Mouse (Mus musculus): ENCODE data around the gene Bnipl.

The Bnipl gene

GRCm38 (mm10) chr3:95277149-95277551 is 26.2 kb upstream of the Bnipl start:
- no peak for DNase-seq

GRCm38 (mm10) chr3:95276428-95276934 is 25.5 kb upstream of the Bnipl start:
- DNase-seq, result no peak

DNA sequence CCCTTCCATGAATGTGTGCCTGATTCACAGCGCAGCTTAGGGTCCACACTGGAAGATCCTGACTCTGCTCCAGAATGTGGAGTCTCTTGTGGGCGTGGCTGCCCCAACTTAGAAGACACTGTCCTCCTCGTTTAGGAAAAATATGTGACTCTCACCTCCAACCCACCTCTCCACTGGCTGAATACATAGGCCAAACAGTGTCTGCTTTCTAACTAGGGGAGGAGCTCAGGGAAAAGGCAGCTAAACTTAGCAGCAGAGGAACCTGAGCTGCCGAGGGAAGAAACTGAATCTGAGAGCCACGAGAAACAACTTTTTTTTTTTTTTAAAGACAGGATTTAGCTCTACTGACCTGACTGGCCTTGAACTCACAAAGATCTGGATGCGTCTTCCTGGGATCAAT is 24.2 kb upstream of the Bnipl start:
- no peak for DNase-seq

DNA sequence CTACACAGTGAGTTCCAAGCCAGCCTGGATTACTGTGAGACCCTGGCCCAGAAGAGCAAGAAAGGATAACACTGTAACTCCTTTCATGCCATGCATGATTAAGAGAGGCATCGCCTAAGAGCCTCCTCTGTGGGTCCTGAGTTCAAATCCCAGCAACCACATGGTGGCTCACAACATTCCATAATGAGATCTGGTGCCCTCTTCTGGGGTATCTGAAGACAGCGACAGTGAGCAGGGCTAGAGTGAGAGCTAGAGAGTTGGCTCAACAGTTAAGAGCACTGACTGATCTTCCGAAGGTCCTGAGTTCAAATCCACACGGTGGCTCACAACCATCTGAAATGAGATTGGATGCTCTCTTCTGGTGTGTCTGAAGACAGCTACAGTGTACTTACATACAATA is 23.5 kb upstream of the Bnipl start:
- no peak for DNase-seq

DNA sequence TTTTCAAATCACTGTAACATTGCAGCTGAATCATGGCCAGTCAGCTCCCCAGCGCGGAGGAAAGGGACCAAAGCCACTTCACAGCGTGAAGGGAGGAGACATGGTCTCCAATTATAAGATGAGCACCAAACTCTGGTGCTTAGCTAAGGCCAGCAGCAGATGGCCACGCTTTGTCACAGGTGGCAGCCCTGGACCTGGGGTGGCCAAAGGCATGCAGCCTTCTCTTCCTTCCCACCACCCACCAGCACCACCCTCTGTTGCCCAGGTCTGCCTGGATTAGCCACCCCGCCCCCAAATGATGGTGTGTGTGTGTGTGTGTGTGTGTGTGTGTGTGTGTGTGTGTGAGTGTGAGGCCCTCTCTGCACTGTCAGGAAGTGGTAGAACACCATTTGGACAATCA is 22.5 kb upstream of the Bnipl start:
- DNase-seq, result peak; percentile 91 to 97

DNA sequence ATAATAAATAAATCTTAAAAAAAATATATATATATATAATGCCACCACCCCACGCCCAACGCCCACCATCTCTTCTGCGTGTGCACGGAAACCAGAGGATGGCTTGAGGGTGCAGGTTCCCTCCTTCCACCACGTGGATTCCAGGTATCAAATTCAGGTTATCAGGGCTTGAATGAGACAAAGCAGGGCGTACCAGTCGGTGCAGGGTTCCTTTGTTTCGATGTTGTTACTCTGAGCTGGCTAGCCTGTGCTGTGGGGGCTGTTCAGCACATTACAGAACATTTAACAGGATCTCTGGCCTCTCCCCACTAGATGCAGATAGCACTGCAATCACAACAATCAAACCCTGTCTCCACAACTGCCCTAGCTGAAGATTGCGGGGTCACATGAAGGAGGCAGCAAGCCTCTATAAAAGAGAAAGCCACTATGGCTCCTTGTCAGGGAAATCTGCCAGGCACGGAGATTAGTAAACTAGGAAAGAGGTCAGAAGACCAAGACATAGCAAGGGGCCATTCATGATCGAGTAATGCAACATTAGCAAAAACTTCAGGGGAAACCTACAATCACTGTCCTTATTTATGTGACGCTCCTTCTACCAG is 19.9 kb upstream of the Bnipl start:
- DNase-seq, result no peak

- DNase-seq, result no peak
These were observed 18.8 kb upstream of the Bnipl start for GRCm38 (mm10) chr3:95269789-95270188.

DNA sequence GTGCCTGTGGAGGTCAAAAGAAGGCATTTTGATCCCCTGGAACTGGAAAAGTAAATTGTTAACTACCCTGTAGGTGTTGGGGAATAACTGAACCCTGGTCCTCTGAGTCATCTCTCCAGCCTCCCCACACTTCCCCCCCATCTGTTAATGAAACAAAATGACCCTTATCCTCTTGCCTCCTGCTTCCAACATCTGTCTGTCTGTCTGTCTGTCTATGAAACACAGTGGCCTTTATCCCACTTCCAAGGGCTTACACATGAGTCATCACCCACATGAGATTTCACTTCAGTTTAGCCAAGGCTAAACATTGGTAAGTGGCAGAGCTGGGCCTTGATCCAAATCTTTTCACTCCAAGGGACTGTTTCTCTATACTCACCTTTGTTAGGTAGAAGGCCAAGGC is 16.9 kb upstream of the Bnipl start:
- DNase-seq, result no peak

GRCm38 (mm10) chr3:95266052-95266451 is 15.1 kb upstream of the Bnipl start:
- DNase-seq, result no peak

- no peak for DNase-seq
These were observed 13.7 kb upstream of the Bnipl start for GRCm38 (mm10) chr3:95264724-95265123.

DNA sequence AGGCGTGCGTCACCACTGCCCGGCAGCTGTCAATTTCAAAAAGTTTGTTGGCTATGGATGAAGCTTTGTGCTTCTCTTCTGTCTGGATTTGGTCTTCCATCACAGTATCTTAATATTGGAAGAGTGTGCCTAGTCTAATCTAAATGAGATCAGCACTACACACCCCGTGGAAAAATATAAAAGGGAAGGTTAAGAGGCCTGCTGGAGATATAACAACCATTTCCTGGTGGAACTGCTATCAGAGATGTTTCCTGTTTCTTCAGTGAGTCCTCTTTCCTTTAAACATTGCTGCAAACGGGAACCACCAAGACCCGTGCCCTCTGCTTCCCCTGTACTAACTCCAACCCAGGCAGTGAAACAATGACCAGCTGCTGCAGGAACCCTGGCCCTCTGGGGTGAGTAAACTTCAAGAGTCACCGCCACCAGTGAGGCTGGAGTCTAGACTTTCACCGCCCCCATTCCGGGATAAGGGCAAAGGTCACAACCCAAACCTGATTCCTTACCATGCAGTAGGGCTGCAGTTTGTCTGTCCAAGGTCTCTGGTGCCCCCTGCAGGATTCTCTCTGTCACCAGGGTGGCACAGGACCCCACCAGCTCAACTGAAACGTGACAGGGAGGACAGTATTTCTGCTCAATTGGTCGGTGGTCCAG is 12.2 kb upstream of the Bnipl start:
- DNase-seq, result peak; percentile 67

- no peak for DNase-seq
These were observed 11.0 kb upstream of the Bnipl start for GRCm38 (mm10) chr3:95261975-95262374.

DNA sequence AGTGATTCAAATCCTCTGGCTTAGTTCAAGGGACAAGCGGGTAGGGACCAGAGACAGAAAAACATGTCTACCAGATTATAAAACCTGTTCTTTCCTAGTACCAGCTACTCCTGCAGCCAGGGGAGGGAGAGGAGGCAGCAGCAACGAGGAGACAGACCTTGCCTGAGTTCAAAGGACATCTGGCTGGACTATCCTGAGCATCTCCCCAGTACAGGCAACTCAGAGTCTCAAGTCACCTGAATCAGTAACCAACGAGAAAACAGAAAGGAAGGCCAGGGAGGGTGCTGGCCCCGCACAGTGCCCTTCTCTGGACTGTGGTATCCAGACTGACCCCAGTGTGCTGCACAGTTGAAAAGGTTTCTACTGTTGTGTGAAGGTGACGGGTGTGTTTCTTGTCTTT is 5.9 kb upstream of the Bnipl start:
- no peak for DNase-seq

GRCm38 (mm10) chr3:95250361-95250760 is 632 bp downstream of the Bnipl start:
- DNase-seq, result peak; percentile 83 to 89

DNA sequence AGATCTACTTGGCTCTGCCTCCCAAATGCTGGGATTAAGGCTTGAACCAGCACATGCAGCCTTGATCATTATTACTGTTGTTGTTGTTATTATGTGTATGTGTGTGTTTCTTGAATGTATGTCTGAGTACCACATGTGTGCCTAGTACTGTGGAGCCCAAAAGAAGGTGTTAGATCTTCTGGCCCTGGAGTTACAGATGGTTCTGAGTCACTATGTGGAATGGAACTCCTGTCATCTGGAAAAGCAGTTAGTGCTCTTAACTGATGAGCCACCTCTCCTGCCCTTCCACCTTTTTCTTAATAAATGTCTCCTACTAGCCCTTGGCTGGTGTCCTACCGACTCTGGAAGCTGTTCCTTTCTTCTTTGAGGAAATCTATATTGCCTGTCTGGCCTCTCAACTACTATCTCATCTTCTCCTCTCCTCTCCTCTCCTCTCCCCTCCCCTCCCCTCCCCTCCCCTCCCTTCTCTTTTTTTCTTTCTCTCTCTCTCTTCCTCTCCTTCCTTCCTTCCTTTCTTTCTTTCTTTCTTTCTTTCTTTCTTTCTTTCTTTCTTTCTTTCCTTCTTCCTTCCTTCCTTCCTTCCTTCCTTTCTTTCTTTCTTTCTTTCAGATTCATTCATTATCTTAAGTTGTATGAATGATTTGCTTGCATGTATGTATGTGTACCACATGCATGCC is 3.2 kb downstream of the Bnipl start:
- DNase-seq, result no peak

DNA sequence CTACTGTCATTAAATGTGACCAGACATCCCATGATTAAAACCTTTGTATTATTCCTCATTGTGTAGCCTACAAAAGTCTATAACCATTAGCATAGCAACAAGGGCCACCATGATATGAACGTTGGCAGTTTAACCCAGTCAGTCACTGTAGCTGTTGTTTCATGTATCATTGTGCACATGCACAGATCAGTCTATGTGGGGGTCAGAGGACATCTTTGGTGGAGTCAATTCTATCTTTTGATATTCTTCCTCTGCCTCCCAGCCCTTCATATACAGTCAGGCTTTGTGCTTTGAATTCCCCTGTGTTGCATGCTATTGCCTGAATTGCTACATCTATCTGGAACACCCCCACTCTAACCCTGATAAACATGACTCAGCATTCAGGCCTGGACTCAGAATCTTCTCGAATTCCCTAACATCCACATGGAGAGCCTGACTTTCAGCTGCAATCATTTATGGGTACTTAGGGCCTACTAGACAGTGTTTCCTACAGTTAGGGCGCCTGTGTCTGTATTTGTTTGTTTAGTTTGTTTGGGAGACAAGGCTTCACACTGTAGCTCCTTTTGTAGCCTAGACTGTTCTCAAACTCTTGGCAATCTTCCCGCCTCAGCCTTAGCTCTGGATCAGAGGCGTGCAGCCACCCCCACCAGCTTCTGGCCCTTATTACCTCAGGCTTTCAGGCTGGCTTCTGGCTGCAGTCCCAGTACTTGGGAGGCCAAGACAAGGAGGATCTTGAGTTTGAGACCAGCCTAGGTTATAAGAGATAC is 4.3 kb downstream of the Bnipl start:
- DNase-seq, result peak; percentile 54 to 55

DNA sequence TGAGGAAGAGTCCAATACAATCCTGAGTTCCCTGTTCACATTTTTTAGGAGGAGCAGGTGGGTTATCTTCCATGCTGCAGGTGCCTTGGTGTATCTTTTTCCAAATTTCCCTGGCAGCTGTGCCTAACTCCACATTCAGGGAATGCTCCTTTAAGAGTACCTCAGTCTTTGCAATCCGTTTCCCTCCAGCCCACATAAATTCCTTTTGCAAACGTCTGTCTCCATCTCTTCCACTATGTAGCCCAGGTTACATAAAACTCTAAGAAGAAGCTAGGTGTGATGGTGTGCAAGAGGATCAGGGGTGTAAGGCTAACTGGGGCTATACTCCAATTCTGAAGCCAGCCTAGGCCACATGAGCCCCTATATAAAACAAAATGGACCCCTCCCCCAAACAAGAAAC is 7.9 kb downstream of the Bnipl start:
- DNase-seq, result no peak

DNA sequence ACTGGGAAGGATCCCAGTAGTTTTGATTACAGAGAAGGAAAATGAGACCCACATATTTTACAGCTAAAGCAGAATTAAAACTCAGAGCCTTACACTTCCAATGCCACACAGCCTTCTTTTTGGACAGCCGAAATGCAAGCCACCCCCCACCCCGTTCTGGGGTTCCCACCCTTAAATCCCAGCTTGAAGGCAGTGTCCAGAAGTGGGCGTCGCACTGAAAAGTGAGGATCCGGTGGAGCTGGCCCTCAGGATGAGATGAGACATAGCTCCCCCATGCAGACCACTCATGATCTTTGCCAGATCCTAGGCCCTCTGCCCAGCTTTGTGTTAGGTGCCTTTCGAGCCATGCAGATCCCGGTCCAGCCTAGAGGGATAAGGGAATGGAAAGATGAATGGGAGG is 9.5 kb downstream of the Bnipl start, which contains the start of gene Gm128:
Gene Gm128, minus strand, starts transcription at position 101 of the 400 bp plus-strand sequence.
- DNase-seq, result no peak

DNA sequence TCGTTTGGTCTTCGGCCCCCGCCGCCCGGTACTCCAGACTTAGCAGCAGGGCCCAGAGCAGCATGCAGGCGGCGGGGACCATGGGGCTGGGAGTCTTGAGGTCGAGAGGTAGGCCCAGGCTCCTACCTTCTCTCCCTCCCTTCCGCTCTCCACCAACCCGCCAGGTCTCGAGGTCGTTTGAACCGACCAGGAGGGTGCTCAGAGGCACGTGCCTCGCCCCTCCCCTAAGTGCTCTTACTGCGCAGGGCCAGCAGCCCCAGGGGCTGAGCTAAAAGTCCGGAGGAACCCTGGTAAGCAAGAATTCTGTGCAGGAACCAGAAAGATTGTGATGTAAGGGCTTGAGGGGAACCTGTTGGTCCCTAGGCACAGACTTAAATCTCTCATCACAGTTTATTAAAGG is 10.1 kb downstream of the Bnipl start:
- DNase-seq, result no peak

DNA sequence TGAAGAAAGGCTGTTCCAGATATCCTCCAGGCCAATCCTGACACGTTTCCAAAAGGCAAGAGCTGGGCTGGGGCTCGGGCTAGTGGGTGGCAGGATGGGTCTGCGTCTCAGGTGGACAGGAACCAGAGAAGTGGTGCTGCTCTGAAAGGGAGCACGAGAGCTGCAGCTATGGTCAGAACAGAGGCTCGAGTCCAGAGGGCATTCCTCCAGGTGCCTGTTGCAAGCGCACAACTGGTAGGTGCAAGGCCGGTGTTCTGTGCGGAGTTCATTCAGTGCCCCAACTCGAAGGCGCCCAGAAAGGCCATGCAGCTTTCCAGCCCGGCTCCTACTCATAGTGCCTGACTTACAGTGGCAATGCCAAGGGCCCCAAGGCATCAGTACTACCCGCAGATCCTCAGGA is 11.0 kb downstream of the Bnipl start:
- no peak for DNase-seq

- DNase-seq, result no peak
These were observed 12.0 kb downstream of the Bnipl start for GRCm38 (mm10) chr3:95239022-95239421.

- DNase-seq, result no peak
These were observed 13.4 kb downstream of the Bnipl start for GRCm38 (mm10) chr3:95237541-95238099.

All from cerebellum, adult 18-20 months (tissue).